ENCODE assay signal across 16 mouse cellular contexts in genomic region chr14:27422301-27422700, GRCm38 (mm10).
"Had no signal": no experiment of that assay in that cellular context is flagged by ENCODE, and none has a peak within 500 bp of the region (broad histone marks: within the 10 kb centered on the region; RNA-seq: fewer than 3 reads in every experiment).

No protein-coding gene starts in this region.

- H3K4me2 ChIP-seq: neural tube, embryonic 13.5 days; neural tube, embryonic 15.5 days; stomach, embryonic 15.5 days had no signal

- H3K4me3 ChIP-seq: neural tube, embryonic 13.5 days; neural tube, embryonic 15.5 days; stomach, embryonic 15.5 days had no signal

- H3K27ac ChIP-seq: neural tube, embryonic 13.5 days; neural tube, embryonic 15.5 days; stomach, embryonic 15.5 days; stomach, postnatal 0 days had no signal

- H3K36me3 ChIP-seq: neural tube, embryonic 13.5 days; neural tube, embryonic 15.5 days; stomach, embryonic 15.5 days had no signal

- H3K9ac ChIP-seq: neural tube, embryonic 13.5 days; neural tube, embryonic 15.5 days; stomach, embryonic 15.5 days had no signal

- DNase-seq: retina, postnatal 1 day; right cerebral cortex, adult 18-20 months; right cerebral cortex, postnatal 14 days; right cerebral cortex, postnatal 25 days; right cerebral cortex, postnatal 4 days; spleen, adult 18-20 months; thymus, adult 18-20 months; thymus, adult 2 months; thymus, postnatal 14 days; thymus, postnatal 25 days; thymus, postnatal 36 days; thymus, postnatal 4 days had no signal

- H3K9me3 ChIP-seq: neural tube, embryonic 13.5 days; neural tube, embryonic 15.5 days had no signal

- H3K4me1 ChIP-seq: neural tube, embryonic 13.5 days; neural tube, embryonic 15.5 days; stomach, embryonic 15.5 days had no signal

- H3K27me3 ChIP-seq: neural tube, embryonic 13.5 days; neural tube, embryonic 15.5 days; stomach, embryonic 15.5 days had no signal
